Mouse (Mus musculus) CD4-positive naive resting alpha-beta T cell, adult 57 days (primary cell): Measurements from ENCODE around the gene Sem1. TPM values are rescaled to one million over a fixed set of nuclear protein-coding genes. Genes with fewer than 3 reads are reported as not detected.

Experiments
- total RNA-seq: library from RNA; stranded (reverse); gene quantifications from one replicate; pipeline ENCODE4 v1.2.4, GENCODE M21; 2023

Sem1 gene
- 70.0 TPM for total RNA-seq

DNA sequence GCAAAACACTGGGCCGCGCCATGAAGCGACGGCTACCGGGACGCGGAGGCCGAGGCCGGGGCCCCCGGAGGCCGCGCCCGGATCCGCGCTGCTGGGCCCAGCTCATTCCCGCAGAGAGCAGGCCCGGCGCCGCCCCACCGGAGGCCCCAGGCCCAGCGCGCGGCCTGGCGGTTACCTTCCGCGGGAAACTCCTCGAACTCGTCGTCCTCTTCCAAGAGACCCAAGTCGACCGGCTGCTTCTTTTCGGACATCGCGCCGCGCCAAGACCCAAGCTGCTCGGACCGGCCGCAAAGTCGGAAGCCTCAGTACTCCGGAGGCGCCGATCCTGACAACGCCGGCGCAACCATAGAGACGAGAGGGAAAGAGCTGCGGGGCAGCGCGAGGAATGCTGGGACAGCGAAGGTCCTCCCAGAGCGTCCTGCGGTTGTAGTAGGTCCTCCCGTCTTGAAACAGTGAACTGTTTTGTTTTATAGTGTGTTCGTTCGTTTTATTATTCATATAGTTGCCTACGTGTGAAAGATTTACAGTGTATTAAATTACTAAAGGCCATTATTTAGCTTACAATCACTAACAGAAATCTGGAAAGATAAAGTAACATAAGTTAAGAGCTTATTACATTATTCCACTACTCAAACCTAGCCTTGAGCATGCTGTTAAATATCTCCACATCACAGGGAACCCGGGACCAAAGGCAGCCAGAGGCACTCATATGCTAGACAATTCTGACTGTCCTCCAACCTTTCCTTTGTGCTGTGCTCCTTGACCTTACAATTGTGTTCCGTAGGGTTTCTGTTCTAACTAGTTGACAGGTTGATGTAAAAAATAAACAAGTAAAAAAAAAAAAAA, at the start of gene Sem1:
Sem1 (minus strand) TSS at position 360 of the 846 bp plus-strand sequence.

